Mouse (Mus musculus): ENCODE measurements around the gene Cep41. TPM values are rescaled to one million over a fixed set of nuclear protein-coding genes. Genes with fewer than 3 reads are reported as not detected.

The Cep41 gene
- polyA plus RNA-seq, 1 experiment = 5.5 TPM

DNA sequence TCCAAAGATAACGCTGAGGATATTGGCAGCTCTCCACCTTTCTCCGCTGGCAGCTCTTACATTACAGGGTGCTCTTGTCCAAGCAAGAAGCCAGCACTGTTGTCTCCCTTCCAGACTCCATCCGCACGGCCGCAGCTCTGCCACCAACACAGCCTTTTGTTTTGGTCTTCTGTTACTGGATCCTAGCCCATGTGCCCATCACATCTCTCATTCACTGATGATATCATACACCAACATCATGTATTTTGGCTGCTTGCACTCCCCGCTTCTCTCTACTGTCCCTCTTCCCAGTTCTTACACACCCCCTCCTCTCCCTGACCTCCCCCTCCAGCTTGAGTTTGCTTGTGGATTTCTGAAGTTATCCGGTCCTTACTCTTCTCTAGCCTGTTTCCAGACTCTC lies 23.2 kb upstream of the Cep41 start:
- Histone ChIP-seq H3K79me2 (ENCODE audit: control insufficient read depth, insufficient read depth) (no peaks in the 10 kb centered on the region), H3ac (ENCODE audit: control insufficient read depth, insufficient read length) (no peak overlapping the region), H3K4me2 (ENCODE audit: low read depth) (no peak overlapping the region), H3K27me3 (ENCODE audit: control insufficient read depth, insufficient read depth, insufficient read length) (no peaks in the 10 kb centered on the region), H3K36me3 (ENCODE audit: control insufficient read depth, insufficient read depth) (no peaks in the 10 kb centered on the region), H3K4me3 (no peak overlapping the region)
- no peak for TF ChIP-seq MYOG (IDR thresholded peaks at IDR 0.05; ENCODE audit: control insufficient read depth in 1 of 3, insufficient read depth in 1 of 3, insufficient read length in 2 of 3, low read depth in 2 of 3)
- TF ChIP-seq MYOD1 (IDR thresholded peaks at IDR 0.05; ENCODE audit: control insufficient read depth in 1 of 3, insufficient read length in 2 of 3, low read depth in 2 of 3) = no peak
- no peak for TF ChIP-seq SRF (IDR thresholded peaks at IDR 0.05; ENCODE audit: control insufficient read depth, insufficient read length, low read depth)
- TF ChIP-seq POLR2AphosphoS2 (IDR thresholded peaks at IDR 0.05; ENCODE audit: insufficient read length, low read depth) = no peak
- TF ChIP-seq MAX (IDR thresholded peaks at IDR 0.05; ENCODE audit: low read depth) = no peak
- TF ChIP-seq TCF12 (IDR thresholded peaks at IDR 0.05; ENCODE audit: insufficient read depth, poor library complexity, severe bottlenecking) = no peak

DNA sequence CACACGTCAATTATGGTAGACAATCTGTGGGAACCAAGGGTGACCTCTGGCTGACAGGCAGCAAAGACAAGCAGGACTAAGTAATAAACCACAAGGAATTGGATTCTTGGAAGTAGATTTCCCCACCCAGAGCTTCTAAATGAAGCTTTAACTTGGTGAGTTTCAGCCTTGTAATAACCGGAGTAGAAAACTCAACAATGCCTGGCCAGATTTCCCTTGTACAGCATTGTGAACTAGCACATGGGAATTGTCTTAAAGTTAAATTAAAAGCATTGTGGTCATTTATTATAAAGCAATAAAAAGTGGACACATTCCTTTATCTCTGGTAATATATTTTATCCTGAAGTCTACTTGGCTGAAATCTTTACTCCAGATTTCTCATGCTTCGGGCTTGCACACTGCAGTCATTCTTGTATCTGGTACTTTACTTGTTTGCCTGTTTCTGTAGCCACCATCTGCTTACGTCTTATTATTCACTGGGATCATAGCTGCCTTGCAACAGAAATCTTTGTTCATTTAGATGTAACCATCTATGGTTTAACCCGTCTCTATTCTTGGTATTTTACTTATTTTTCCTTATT lies 21.4 kb upstream of the Cep41 start:
- Histone ChIP-seq H3K4me3 (no peak overlapping the region), H3K27me3 (ENCODE audit: control insufficient read depth, insufficient read depth, insufficient read length) (no peaks in the 10 kb centered on the region), H3ac (ENCODE audit: control insufficient read depth, insufficient read length) (no peak overlapping the region), H3K79me2 (ENCODE audit: control insufficient read depth, insufficient read depth) (no peaks in the 10 kb centered on the region), H3K4me2 (ENCODE audit: low read depth) (no peak overlapping the region), H3K36me3 (ENCODE audit: control insufficient read depth, insufficient read depth) (no peaks in the 10 kb centered on the region)
- TF ChIP-seq TCF3 (IDR thresholded peaks at IDR 0.05; ENCODE audit: insufficient read length, low read depth) (no peak), POLR2A (IDR thresholded peaks at IDR 0.05; ENCODE audit: insufficient read length, low read depth) (no peak), MAX (IDR thresholded peaks at IDR 0.05; ENCODE audit: low read depth) (no peak), TCF12 (IDR thresholded peaks at IDR 0.05; ENCODE audit: insufficient read depth, poor library complexity, severe bottlenecking) (no peak), MYOG (IDR thresholded peaks at IDR 0.05; ENCODE audit: control insufficient read depth in 1 of 3, insufficient read depth in 1 of 3, insufficient read length in 2 of 3, low read depth in 2 of 3) (no peak), CEBPB (IDR thresholded peaks at IDR 0.05; ENCODE audit: insufficient read depth, poor library complexity, severe bottlenecking) (no peak), POLR2AphosphoS2 (IDR thresholded peaks at IDR 0.05; ENCODE audit: insufficient read length, low read depth) (no peak), E2F4 (IDR thresholded peaks at IDR 0.05; ENCODE audit: insufficient read depth) (no peak), MYOD1 (IDR thresholded peaks at IDR 0.05; ENCODE audit: control insufficient read depth in 1 of 3, insufficient read length in 2 of 3, low read depth in 2 of 3) (no peak), USF1 (IDR thresholded peaks at IDR 0.05; ENCODE audit: low read depth) (no peak), REST (IDR thresholded peaks at IDR 0.05; ENCODE audit: insufficient read depth, insufficient read length) (no peak), SRF (IDR thresholded peaks at IDR 0.05; ENCODE audit: control insufficient read depth, insufficient read length, low read depth) (no peak)

DNA sequence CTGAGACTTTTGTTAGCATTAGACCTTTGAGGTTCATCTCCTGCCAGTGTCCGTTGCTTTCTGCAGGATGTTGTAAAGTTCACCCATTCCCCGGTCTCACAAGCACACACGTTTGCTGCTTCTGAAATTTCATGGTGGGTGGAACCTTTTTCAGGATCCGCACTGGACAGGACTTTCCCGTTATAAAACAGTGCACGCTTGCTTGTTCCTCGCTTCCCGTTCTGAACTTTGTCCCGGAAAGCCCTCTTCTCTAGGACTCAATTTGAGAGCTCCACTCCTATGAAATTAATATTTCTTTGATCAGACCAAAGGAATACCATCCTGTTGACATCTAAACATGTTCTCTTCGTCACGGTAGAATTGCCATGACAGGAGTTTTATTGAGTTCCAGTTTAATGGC lies 20.3 kb upstream of the Cep41 start:
- no peaks in the 10 kb centered on the region for H3K27me3 ChIP-seq (ENCODE audit: control insufficient read depth, insufficient read depth, insufficient read length)
- H3K36me3 ChIP-seq (ENCODE audit: control insufficient read depth, insufficient read depth) = no peaks in the 10 kb centered on the region
- H3K4me2 ChIP-seq (ENCODE audit: low read depth) = no peak overlapping the region
- no peaks in the 10 kb centered on the region for H3K79me2 ChIP-seq (ENCODE audit: control insufficient read depth, insufficient read depth)
- H3K4me3 ChIP-seq = no peak overlapping the region
- TF ChIP-seq E2F4 (IDR thresholded peaks at IDR 0.05; ENCODE audit: insufficient read depth) = no peak
- TF ChIP-seq CEBPB (IDR thresholded peaks at IDR 0.05; ENCODE audit: insufficient read depth, poor library complexity, severe bottlenecking) = no peak
- no peak for TF ChIP-seq MYOD1 (IDR thresholded peaks at IDR 0.05; ENCODE audit: control insufficient read depth in 1 of 3, insufficient read length in 2 of 3, low read depth in 2 of 3)
- TF ChIP-seq MAX (IDR thresholded peaks at IDR 0.05; ENCODE audit: low read depth) = no peak
- no peak for TF ChIP-seq USF1 (IDR thresholded peaks at IDR 0.05; ENCODE audit: low read depth)
- no peak for TF ChIP-seq POLR2AphosphoS2 (IDR thresholded peaks at IDR 0.05; ENCODE audit: insufficient read length, low read depth)
- TF ChIP-seq TCF3 (IDR thresholded peaks at IDR 0.05; ENCODE audit: insufficient read length, low read depth) = no peak
- TF ChIP-seq TCF12 (IDR thresholded peaks at IDR 0.05; ENCODE audit: insufficient read depth, poor library complexity, severe bottlenecking) = no peak
- no peak for TF ChIP-seq REST (IDR thresholded peaks at IDR 0.05; ENCODE audit: insufficient read depth, insufficient read length)
- TF ChIP-seq SRF (IDR thresholded peaks at IDR 0.05; ENCODE audit: control insufficient read depth, insufficient read length, low read depth) = no peak
- no peak for TF ChIP-seq MYOG (IDR thresholded peaks at IDR 0.05; ENCODE audit: control insufficient read depth in 1 of 3, insufficient read depth in 1 of 3, insufficient read length in 2 of 3, low read depth in 2 of 3)
- no peak for TF ChIP-seq POLR2A (IDR thresholded peaks at IDR 0.05; ENCODE audit: insufficient read length, low read depth)
- H3ac ChIP-seq (ENCODE audit: control insufficient read depth, insufficient read length) = no peak overlapping the region

DNA sequence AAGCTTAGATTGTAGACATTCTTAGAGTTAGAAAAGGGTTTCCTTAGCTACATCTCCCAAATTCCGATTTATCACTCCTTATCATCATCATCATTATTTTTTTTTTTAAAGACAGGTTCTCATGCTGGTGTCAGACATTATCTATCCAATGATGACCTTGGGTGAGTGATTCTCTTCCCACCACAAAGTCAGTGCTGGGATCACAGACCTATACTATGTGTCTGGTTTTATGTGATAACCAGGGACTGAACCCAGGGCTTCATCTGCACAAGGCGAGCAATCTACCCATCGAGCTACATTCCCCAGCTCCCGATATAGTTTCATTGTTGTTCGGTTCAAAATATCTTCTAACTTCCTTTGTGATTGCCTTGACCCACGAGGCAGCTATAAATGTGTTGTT lies 19.9 kb upstream of the Cep41 start:
- TF ChIP-seq MYOD1 (IDR thresholded peaks at IDR 0.05; ENCODE audit: control insufficient read depth in 1 of 3, insufficient read length in 2 of 3, low read depth in 2 of 3) = no peak
- no peak for TF ChIP-seq REST (IDR thresholded peaks at IDR 0.05; ENCODE audit: insufficient read depth, insufficient read length)
- no peak for TF ChIP-seq MYOG (IDR thresholded peaks at IDR 0.05; ENCODE audit: control insufficient read depth in 1 of 3, insufficient read depth in 1 of 3, insufficient read length in 2 of 3, low read depth in 2 of 3)
- no peak for TF ChIP-seq POLR2A (IDR thresholded peaks at IDR 0.05; ENCODE audit: insufficient read length, low read depth)
- no peak for TF ChIP-seq MAX (IDR thresholded peaks at IDR 0.05; ENCODE audit: low read depth)
- TF ChIP-seq USF1 (IDR thresholded peaks at IDR 0.05; ENCODE audit: low read depth) = no peak
- no peak for TF ChIP-seq POLR2AphosphoS2 (IDR thresholded peaks at IDR 0.05; ENCODE audit: insufficient read length, low read depth)
- no peak for TF ChIP-seq CEBPB (IDR thresholded peaks at IDR 0.05; ENCODE audit: insufficient read depth, poor library complexity, severe bottlenecking)
- no peak for TF ChIP-seq TCF12 (IDR thresholded peaks at IDR 0.05; ENCODE audit: insufficient read depth, poor library complexity, severe bottlenecking)
- no peak for TF ChIP-seq E2F4 (IDR thresholded peaks at IDR 0.05; ENCODE audit: insufficient read depth)
- no peak for TF ChIP-seq SRF (IDR thresholded peaks at IDR 0.05; ENCODE audit: control insufficient read depth, insufficient read length, low read depth)
- TF ChIP-seq TCF3 (IDR thresholded peaks at IDR 0.05; ENCODE audit: insufficient read length, low read depth) = no peak
- H3K4me3 ChIP-seq = no peak overlapping the region
- H3K27me3 ChIP-seq (ENCODE audit: control insufficient read depth, insufficient read depth, insufficient read length) = no peaks in the 10 kb centered on the region
- no peak overlapping the region for H3ac ChIP-seq (ENCODE audit: control insufficient read depth, insufficient read length)
- H3K4me2 ChIP-seq (ENCODE audit: low read depth) = no peak overlapping the region
- H3K79me2 ChIP-seq (ENCODE audit: control insufficient read depth, insufficient read depth) = no peaks in the 10 kb centered on the region
- no peaks in the 10 kb centered on the region for H3K36me3 ChIP-seq (ENCODE audit: control insufficient read depth, insufficient read depth)

All from myocyte (in vitro differentiated cells).